Mouse (Mus musculus): ENCODE data around the gene Psrc1. TPM values are rescaled to one million over a fixed set of nuclear protein-coding genes. Genes with fewer than 3 reads are reported as not detected.

Gene Psrc1
- polyA plus RNA-seq, 1 experiment from 2014 or later = 60.6 TPM

GRCm38 (mm10) chr3:108367173-108367572, 16.5 kb upstream of the Psrc1 start:
- ATAC-seq (ENCODE audit: low FRiP score, low read depth) = no peak
- Histone ChIP-seq H3K36me3 (no peaks in the 10 kb centered on the region), H3K4me2 (replicated peaks) (peak overlapping the region; percentile 24; the same call in 1 of the 2 replicates), H3K27me3 (no peaks in the 10 kb centered on the region), H3K9ac (replicated peaks) (0 out of 2 replicates have a peak overlapping the region, but pooled peaks have one; percentile 2), H3K4me3 (no peak overlapping the region), H3K4me1 (peaks cover 6% of the 10 kb centered on the region; the same call in 1 of the 2 replicates), H3K27ac (replicated peaks) (no peak overlapping the region), H3K9me3 (no peaks in the 10 kb centered on the region)
- 61% methylated on average over 9 of the region's 9 CpGs for WGBS

GRCm38 (mm10) chr3:108367828-108368227, 15.8 kb upstream of the Psrc1 start:
- Histone ChIP-seq H3K27ac (replicated peaks) (no peak overlapping the region), H3K9ac (replicated peaks) (0 out of 2 replicates have a peak overlapping the region, but pooled peaks have one; percentile 2), H3K36me3 (no peaks in the 10 kb centered on the region), H3K4me2 (replicated peaks) (0 out of 2 replicates have a peak overlapping the region, but pooled peaks have one; percentile 24), H3K4me1 (peaks cover 6% of the 10 kb centered on the region; the same call in 1 of the 2 replicates), H3K9me3 (no peaks in the 10 kb centered on the region), H3K4me3 (no peak overlapping the region), H3K27me3 (no peaks in the 10 kb centered on the region)
- ATAC-seq (ENCODE audit: low FRiP score, low read depth) = no peak
- 89% methylated on average over 3 of the region's 3 CpGs for WGBS

DNA sequence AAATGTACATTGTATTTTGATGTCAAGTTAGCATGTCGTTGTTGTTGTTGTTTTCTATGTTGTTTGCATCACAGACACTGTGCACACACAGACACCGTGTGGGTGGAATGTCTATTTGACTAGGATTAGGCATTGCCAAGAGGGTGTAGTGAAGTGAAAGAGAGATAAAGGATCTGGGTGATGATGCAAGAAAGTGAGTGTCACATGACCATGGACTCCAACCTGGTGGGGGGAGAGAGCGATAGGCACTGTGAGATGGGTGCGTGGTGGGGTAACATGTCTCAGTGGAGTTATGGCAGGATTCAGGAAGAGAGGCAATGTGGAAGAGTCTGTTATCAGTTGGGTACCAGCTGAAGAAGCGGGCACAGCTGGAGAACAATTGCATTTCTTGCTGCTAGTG, 14.9 kb upstream of the Psrc1 start:
- Histone ChIP-seq H3K36me3 (no peaks in the 10 kb centered on the region), H3K9me3 (no peaks in the 10 kb centered on the region), H3K9ac (replicated peaks) (no peak overlapping the region), H3K4me2 (replicated peaks) (no peak overlapping the region), H3K27me3 (no peaks in the 10 kb centered on the region), H3K4me1 (peaks cover 6% of the 10 kb centered on the region; the same call in 1 of the 2 replicates), H3K4me3 (no peak overlapping the region), H3K27ac (replicated peaks) (no peak overlapping the region)
- no peak for ATAC-seq (ENCODE audit: low FRiP score, low read depth)
- 79% methylated on average over 5 of the region's 5 CpGs for WGBS

GRCm38 (mm10) chr3:108372274-108372673, 11.4 kb upstream of the Psrc1 start:
- H3K36me3 ChIP-seq = no peaks in the 10 kb centered on the region
- H3K4me2 ChIP-seq (replicated peaks) = no peak overlapping the region
- no peak overlapping the region for H3K4me3 ChIP-seq
- H3K27ac ChIP-seq (replicated peaks) = no peak overlapping the region
- no peaks in the 10 kb centered on the region for H3K9me3 ChIP-seq
- H3K4me1 ChIP-seq = no peaks in the 10 kb centered on the region
- WGBS = 78% methylated on average over 3 of the region's 3 CpGs
- no peak overlapping the region for H3K9ac ChIP-seq (replicated peaks)
- H3K27me3 ChIP-seq = no peaks in the 10 kb centered on the region
- no peak for ATAC-seq (ENCODE audit: low FRiP score, low read depth)

DNA sequence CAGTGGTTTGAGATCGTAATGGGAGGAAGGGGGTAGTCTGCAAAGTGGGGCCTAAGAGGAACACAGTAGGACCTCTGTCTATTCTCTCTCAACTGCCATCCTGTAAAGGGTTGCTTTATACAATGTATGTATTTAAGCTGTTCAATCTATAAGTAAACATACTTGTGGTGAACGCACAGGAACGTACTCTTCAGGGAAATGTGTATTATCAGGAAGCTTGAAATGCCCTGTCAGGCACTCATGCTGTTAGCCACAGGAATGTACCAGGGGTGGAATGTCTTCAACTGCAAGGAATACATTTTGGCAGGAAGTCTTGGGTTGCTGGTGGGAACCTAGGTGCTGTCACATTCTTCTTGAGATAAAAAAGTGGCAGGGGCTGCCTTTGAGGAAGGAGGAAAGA, 10.9 kb upstream of the Psrc1 start:
- H3K27me3 ChIP-seq = no peaks in the 10 kb centered on the region
- ATAC-seq (ENCODE audit: low FRiP score, low read depth) = no peak
- H3K27ac ChIP-seq (replicated peaks) = no peak overlapping the region
- no peaks in the 10 kb centered on the region for H3K4me1 ChIP-seq
- no peaks in the 10 kb centered on the region for H3K36me3 ChIP-seq
- 85% methylated on average over 3 of the region's 3 CpGs for WGBS
- H3K9me3 ChIP-seq = no peaks in the 10 kb centered on the region
- H3K9ac ChIP-seq (replicated peaks) = no peak overlapping the region
- no peak overlapping the region for H3K4me2 ChIP-seq (replicated peaks)
- no peak overlapping the region for H3K4me3 ChIP-seq

GRCm38 (mm10) chr3:108378875-108379663, 4.6 kb upstream of the Psrc1 start:
- no peaks in the 10 kb centered on the region for H3K36me3 ChIP-seq
- 79% methylated on average over 7 of the region's 7 CpGs for WGBS
- no peaks in the 10 kb centered on the region for H3K9me3 ChIP-seq
- H3K4me1 ChIP-seq = peaks cover 13% of the 10 kb centered on the region
- no peak for ATAC-seq (ENCODE audit: low FRiP score, low read depth)
- H3K9ac ChIP-seq (replicated peaks) = no peak overlapping the region
- H3K27ac ChIP-seq (replicated peaks) = no peak overlapping the region
- H3K4me2 ChIP-seq (replicated peaks) = no peak overlapping the region
- no peaks in the 10 kb centered on the region for H3K27me3 ChIP-seq
- no peak overlapping the region for H3K4me3 ChIP-seq

GRCm38 (mm10) chr3:108380695-108381094, 2.9 kb upstream of the Psrc1 start:
- H3K4me3 ChIP-seq = no peak overlapping the region
- no peaks in the 10 kb centered on the region for H3K27me3 ChIP-seq
- ATAC-seq (ENCODE audit: low FRiP score, low read depth) = no peak
- WGBS = 80% methylated on average over 6 of the region's 6 CpGs
- H3K4me2 ChIP-seq (replicated peaks) = no peak overlapping the region
- peaks cover 29% of the 10 kb centered on the region for H3K4me1 ChIP-seq
- H3K27ac ChIP-seq (replicated peaks) = no peak overlapping the region
- H3K9me3 ChIP-seq = no peaks in the 10 kb centered on the region
- H3K36me3 ChIP-seq = 0 out of 2 replicates have a peak, but pooled peaks cover under 1% of the 10 kb centered on the region
- no peak overlapping the region for H3K9ac ChIP-seq (replicated peaks)

DNA sequence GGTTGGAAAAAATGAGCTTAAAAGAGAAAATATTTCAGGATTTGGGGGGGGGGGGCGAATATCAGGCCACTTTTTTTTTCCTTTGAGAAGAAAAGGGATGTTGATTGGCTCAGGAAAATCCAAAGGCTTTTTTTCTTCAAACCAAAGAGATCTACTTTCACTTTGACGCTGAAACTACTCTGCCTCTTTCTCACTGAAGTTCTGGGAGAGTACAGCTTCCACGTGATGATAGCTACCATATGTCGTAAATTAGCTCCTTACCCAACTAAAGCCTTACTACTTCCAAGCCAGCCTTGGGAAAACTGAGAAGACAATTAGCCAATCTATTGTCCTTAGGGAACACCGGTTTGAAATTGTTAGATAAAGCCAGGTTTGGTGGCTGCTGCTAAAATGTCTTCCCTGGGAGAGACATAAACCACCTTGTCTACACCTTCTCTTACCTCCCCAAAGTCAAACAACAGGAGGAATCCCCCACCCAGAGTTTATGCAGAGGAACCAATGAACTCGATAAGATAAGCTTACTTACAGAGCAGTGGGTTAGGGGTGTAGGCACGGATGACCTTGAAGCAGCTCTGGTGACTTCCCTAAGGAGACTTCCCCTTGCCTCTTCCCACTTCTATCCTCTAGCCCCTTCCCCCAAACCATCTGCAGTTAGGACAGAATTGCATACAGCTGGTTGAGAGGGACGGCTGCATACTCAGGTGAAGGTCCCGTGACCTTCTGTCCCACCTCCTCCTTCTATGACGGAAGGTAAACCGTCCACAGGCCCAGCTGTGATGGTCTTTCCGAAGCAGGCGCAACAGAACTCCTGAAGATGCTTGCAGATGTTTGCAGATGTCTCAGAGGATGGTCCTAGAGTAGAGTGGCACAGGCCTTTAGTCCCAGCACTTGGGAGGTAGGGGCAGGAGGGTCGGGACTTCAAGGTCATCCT, 1.4 kb upstream of the Psrc1 start:
- Histone ChIP-seq H3K4me1 (peaks cover 29% of the 10 kb centered on the region), H3K36me3 (peaks cover 16% of the 10 kb centered on the region), H3K9ac (replicated peaks) (no peak overlapping the region), H3K4me2 (replicated peaks) (peak overlapping the region; percentile 67; the same call in 1 of the 2 replicates), H3K27ac (replicated peaks) (no peak overlapping the region), H3K4me3 (no peak overlapping the region), H3K9me3 (no peaks in the 10 kb centered on the region), H3K27me3 (no peaks in the 10 kb centered on the region)
- no peak for ATAC-seq (ENCODE audit: low FRiP score, low read depth)
- 82% methylated on average over 14 of the region's 14 CpGs for WGBS

DNA sequence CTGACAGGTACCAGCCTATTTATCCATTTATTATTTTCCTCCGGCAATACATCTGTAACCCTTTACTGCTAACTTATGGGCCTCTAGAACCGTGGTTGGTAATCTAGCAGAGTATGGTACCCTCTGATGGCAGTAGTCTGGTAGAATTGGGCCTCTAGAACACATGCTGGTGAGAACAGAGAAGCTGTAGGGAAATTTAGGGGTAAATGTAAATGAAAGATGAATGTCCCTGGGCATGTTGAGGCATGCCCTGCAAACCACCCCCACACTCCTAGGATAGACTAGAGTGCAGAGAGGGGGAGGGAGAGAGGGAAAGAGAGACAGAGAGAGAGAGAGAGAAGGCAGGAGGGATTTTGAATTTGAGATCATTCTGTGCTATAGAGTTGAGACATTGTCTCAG, 786 bp downstream of the Psrc1 start:
- no peaks in the 10 kb centered on the region for H3K27me3 ChIP-seq
- peak overlapping the region; percentile 61 for H3K4me3 ChIP-seq
- H3K4me1 ChIP-seq = peaks cover 34% of the 10 kb centered on the region
- H3K9me3 ChIP-seq = no peaks in the 10 kb centered on the region
- H3K9ac ChIP-seq (replicated peaks) = peak overlapping the region; percentile 54
- peaks cover 22% of the 10 kb centered on the region for H3K36me3 ChIP-seq
- ATAC-seq (ENCODE audit: low FRiP score, low read depth) = no peak
- no peak overlapping the region for H3K27ac ChIP-seq (replicated peaks)
- 47% methylated on average over 2 of the region's 2 CpGs for WGBS
- H3K4me2 ChIP-seq (replicated peaks) = peak overlapping the region; percentile 67

GRCm38 (mm10) chr3:108386186-108386585, 2.5 kb downstream of the Psrc1 start:
- WGBS = 94% methylated on average over 10 of the region's 10 CpGs
- no peak overlapping the region for H3K4me3 ChIP-seq

DNA sequence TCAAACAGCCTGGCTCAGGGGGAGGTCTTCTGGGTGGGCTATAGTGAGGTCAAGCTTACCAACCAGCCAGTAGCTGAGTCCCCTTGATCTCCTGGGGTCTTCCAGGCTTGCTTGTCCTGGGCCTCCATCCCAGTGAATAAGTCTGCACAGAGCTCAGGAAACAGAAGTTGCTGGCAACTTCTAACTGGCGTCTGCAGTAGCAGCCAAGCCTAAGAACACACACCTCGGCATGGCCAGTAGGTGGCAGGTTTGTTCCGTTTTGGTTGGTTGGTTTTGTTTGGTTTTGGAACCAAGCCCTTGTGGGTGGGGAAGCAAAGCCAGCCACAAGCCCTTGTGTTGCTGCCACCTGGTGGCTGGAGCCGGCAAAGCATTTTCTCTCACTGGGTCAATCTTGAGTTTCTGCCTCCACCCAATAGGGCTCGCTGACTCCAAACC, 5.5 kb downstream of the Psrc1 start:
- no peaks in the 10 kb centered on the region for H3K27me3 ChIP-seq
- H3K9me3 ChIP-seq = no peaks in the 10 kb centered on the region
- 2% methylated on average over 5 of the region's 5 CpGs for WGBS
- ATAC-seq (ENCODE audit: low FRiP score, low read depth) = peak; percentile 66
- H3K9ac ChIP-seq (replicated peaks) = 0 out of 2 replicates have a peak overlapping the region, but pooled peaks have one; percentile 6
- H3K4me1 ChIP-seq = peaks cover 33% of the 10 kb centered on the region
- H3K36me3 ChIP-seq = peaks cover 51% of the 10 kb centered on the region
- H3K4me2 ChIP-seq (replicated peaks) = no peak overlapping the region
- H3K4me3 ChIP-seq = no peak overlapping the region
- peak overlapping the region; percentile 52 for H3K27ac ChIP-seq (replicated peaks)

More at GRCm38 (mm10) chr3:108386186-108386585, 2.5 kb downstream of the Psrc1 start:
- Histone ChIP-seq H3K27me3 (no peaks in the 10 kb centered on the region), H3K27ac (replicated peaks) (no peak overlapping the region), H3K9ac (replicated peaks) (no peak overlapping the region), H3K36me3 (peaks cover 25% of the 10 kb centered on the region), H3K9me3 (no peaks in the 10 kb centered on the region), H3K4me2 (replicated peaks) (no peak overlapping the region), H3K4me1 (peaks cover 36% of the 10 kb centered on the region)
- no peak for ATAC-seq (ENCODE audit: low FRiP score, low read depth)

All from midbrain, embryonic 12.5 days (tissue).